Mouse (Mus musculus) heart, embryonic 11.5 days (tissue): ENCODE results near the gene Dnajb13. TPM values are rescaled to one million over a fixed set of nuclear protein-coding genes. Genes with fewer than 3 reads are reported as not detected.
"Not testable (repeated sequence)": the region's sequence is repeated elsewhere in the genome, so short reads cannot be mapped to it uniquely, and the experiment has no call there.

Experiments
- ATAC-seq: fragments of 200-750 bp; cut with Nextera tagmentation; replicated peaks from 2 replicates; pipeline ENCODE4 v1.8.0; 2017; ENCODE audit warnings: moderate library complexity; ENCODE audit not compliant: insufficient number of reproducible peaks, low FRiP score, low TSS enrichment
- H3K27ac ChIP-seq: fragments of 300-500 bp; sonication (generic); 2 replicates; pipeline ENCODE4 v1.5.1; 2014; ENCODE audit warnings: mild to moderate bottlenecking, low read depth, low read length
- H3K27me3 ChIP-seq: fragments of 300-500 bp; sonication (generic); 2 replicates; pipeline ENCODE4 v1.6.1; 2014; ENCODE audit warnings: mild to moderate bottlenecking, low read length, mixed read lengths; ENCODE audit not compliant: control insufficient read depth, insufficient read depth
- H3K36me3 ChIP-seq: fragments of 300-500 bp; sonication (generic); 2 replicates; pipeline ENCODE4 v1.6.1; 2014; ENCODE audit warnings: mild to moderate bottlenecking, low read length, moderate library complexity, mixed read lengths; ENCODE audit not compliant: control insufficient read depth, insufficient read depth
- H3K4me1 ChIP-seq: fragments of 300-500 bp; sonication (generic); 2 replicates; pipeline ENCODE4 v1.6.1; 2014; ENCODE audit warnings: low read length; ENCODE audit not compliant: control insufficient read depth, insufficient read depth
- H3K4me2 ChIP-seq: fragments of 300-500 bp; sonication (generic); 2 replicates; pipeline ENCODE4 v1.6.1; 2014; ENCODE audit warnings: mild to moderate bottlenecking, moderate library complexity
- H3K4me3 ChIP-seq: fragments of 300-500 bp; sonication (generic); 2 replicates; pipeline ENCODE4 v1.5.1; 2014; ENCODE audit warnings: low read depth, low read length
- H3K9ac ChIP-seq: fragments of 300-500 bp; sonication (generic); 2 replicates; pipeline ENCODE4 v1.6.1; 2014; ENCODE audit warnings: mild to moderate bottlenecking, low read depth, low read length, moderate library complexity
- H3K9me3 ChIP-seq: fragments of 300-500 bp; sonication (generic); replicated peaks from 2 replicates; pipeline ENCODE4 v1.6.1; 2016; ENCODE audit warnings: low read length; ENCODE audit not compliant: control insufficient read depth
- WGBS: fragments of 180-500 bp; shearing (Covaris S2); extraction: QIAGEN DNeasy Blood & Tissue Kit; methylation state at CpG from one replicate; pipeline ENCODE4 v1.1.7; 2014; ENCODE audit not compliant: insufficient replicate concordance; 5-methylcytosine and 5-hydroxymethylcytosine counted together
- polyA plus RNA-seq: library from polyadenylated mRNA; unstranded; fragments of >200 nt; fragmentation: Nextera tagmentation; extraction: Ambion mirVana; gene quantifications from 2 replicates; pipeline ENCODE4 v1.2.1, GENCODE M21; 2014

The Dnajb13 gene
- polyA plus RNA-seq, 1 experiment from 2014 or later: 0.19 TPM

- Histone ChIP-seq H3K27ac (no peak overlapping the region), H3K27me3 (no peaks in the 10 kb centered on the region), H3K4me3 (no peak overlapping the region), H3K4me2 (no peak overlapping the region), H3K9me3 (no peaks in the 10 kb centered on the region), H3K4me1 (no peaks in the 10 kb centered on the region; the same call in 1 of the 2 replicates), H3K9ac (no peak overlapping the region), H3K36me3 (no peaks in the 10 kb centered on the region)
- 41% methylated on average over 10 of the region's 10 CpGs for WGBS
- ATAC-seq: no peak
Observed at GRCm38 (mm10) chr7:100488474-100489048, 26.2 kb downstream of the Dnajb13 start.

- Histone ChIP-seq H3K9ac (no peak overlapping the region), H3K36me3 (no peaks in the 10 kb centered on the region), H3K4me3 (no peak overlapping the region), H3K27me3 (no peaks in the 10 kb centered on the region), H3K4me2 (no peak overlapping the region), H3K27ac (no peak overlapping the region), H3K4me1 (no peaks in the 10 kb centered on the region), H3K9me3 (no peaks in the 10 kb centered on the region)
- 66% methylated on average over 2 of the region's 2 CpGs for WGBS
- ATAC-seq: no peak
Observed at GRCm38 (mm10) chr7:100487301-100487700, 27.5 kb downstream of the Dnajb13 start.

- Histone ChIP-seq H3K4me1 (no peaks in the 10 kb centered on the region; the same call in 1 of the 2 replicates), H3K27me3 (no peaks in the 10 kb centered on the region), H3K9me3 (no peaks in the 10 kb centered on the region), H3K9ac (no peak overlapping the region), H3K4me2 (no peak overlapping the region), H3K27ac (no peak overlapping the region), H3K36me3 (no peaks in the 10 kb centered on the region), H3K4me3 (no peak overlapping the region)
- 86% methylated on average over 5 of the region's 5 CpGs for WGBS
- no peak for ATAC-seq
Observed at GRCm38 (mm10) chr7:100484493-100484892, 30.3 kb downstream of the Dnajb13 start.

- not testable (repeated sequence) for H3K9ac ChIP-seq, H3K27me3 ChIP-seq, ATAC-seq, H3K36me3 ChIP-seq, H3K27ac ChIP-seq, H3K4me3 ChIP-seq, H3K4me2 ChIP-seq, H3K4me1 ChIP-seq, H3K9me3 ChIP-seq
- WGBS: 86% methylated on average over 2 of the region's 2 CpGs
Observed at GRCm38 (mm10) chr7:100482046-100482445, 32.7 kb downstream of the Dnajb13 start.

DNA sequence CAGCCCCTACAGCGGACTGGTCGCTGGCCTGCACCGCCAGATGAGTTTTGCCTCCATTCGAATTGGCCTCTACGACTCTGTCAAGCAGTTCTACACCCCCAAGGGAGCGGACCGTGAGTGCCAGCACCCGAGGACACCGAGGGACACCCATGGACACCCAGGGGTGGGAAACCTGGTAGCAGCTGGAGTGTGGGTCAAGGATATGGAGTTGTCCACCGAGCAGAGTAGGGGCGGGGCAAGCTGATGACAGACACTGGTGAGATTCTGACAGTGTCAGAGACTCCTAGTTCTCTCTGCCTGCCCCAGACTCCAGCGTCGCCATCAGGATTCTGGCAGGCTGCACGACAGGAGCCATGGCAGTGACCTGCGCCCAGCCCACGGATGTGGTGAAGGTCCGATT is 34.6 kb downstream of the Dnajb13 start:
- 70% methylated on average over 17 of the region's 17 CpGs for WGBS
- no peak for ATAC-seq
- Histone ChIP-seq H3K9me3 (no peaks in the 10 kb centered on the region), H3K4me1 (no peaks in the 10 kb centered on the region; the same call in 1 of the 2 replicates), H3K27me3 (no peaks in the 10 kb centered on the region), H3K9ac (no peak overlapping the region), H3K4me3 (no peak overlapping the region), H3K36me3 (no peaks in the 10 kb centered on the region), H3K27ac (no peak overlapping the region), H3K4me2 (no peak overlapping the region)

GRCm38 (mm10) chr7:100479823-100480164 is 35.0 kb downstream of the Dnajb13 start:
- ATAC-seq: no peak
- Histone ChIP-seq H3K9ac (no peak overlapping the region), H3K4me2 (no peak overlapping the region), H3K9me3 (no peaks in the 10 kb centered on the region), H3K36me3 (no peaks in the 10 kb centered on the region), H3K4me1 (peaks cover 3% of the 10 kb centered on the region), H3K4me3 (no peak overlapping the region), H3K27me3 (no peaks in the 10 kb centered on the region), H3K27ac (no peak overlapping the region)
- WGBS: 65% methylated on average over 15 of the region's 15 CpGs

DNA sequence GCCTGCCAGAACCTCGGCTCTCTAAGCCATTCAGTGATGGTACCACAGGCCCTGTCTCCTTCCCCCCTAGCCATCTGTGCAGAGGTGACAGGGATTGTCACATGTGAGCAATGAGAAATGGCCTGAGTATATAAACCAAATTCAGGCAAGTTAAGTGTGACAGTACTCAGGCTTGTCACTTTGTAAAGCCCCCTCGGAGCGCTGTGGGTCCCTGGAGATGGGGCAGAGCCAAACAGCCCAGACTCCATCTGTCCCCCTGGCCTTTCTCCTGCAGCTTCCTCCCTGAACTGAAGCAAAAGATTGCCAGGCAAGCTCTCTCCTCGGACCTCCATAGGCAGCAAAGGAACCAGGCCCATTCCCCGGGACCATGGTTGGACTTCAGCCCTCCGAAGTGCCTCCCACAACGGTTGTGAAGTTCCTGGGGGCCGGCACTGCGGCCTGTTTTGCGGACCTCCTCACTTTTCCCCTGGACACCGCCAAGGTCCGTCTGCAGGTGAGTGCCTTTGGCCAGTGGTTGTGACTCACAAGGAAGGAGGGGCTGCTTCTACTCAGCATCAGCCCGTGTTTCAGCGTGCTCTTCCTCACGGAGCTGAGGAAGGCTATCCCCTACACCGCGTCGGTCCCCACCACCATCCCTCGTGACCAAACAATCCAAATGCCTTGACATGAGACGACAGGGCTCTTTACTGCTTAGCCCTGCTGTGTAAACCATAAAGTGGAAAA is 35.5 kb downstream of the Dnajb13 start:
- Histone ChIP-seq H3K27me3 (no peaks in the 10 kb centered on the region), H3K27ac (no peak overlapping the region), H3K9ac (no peak overlapping the region; the same call in 1 of the 2 replicates), H3K4me2 (no peak overlapping the region), H3K9me3 (no peaks in the 10 kb centered on the region), H3K36me3 (no peaks in the 10 kb centered on the region), H3K4me1 (peaks cover 5% of the 10 kb centered on the region), H3K4me3 (no peak overlapping the region)
- WGBS: 69% methylated on average over 20 of the region's 20 CpGs
- no peak for ATAC-seq

DNA sequence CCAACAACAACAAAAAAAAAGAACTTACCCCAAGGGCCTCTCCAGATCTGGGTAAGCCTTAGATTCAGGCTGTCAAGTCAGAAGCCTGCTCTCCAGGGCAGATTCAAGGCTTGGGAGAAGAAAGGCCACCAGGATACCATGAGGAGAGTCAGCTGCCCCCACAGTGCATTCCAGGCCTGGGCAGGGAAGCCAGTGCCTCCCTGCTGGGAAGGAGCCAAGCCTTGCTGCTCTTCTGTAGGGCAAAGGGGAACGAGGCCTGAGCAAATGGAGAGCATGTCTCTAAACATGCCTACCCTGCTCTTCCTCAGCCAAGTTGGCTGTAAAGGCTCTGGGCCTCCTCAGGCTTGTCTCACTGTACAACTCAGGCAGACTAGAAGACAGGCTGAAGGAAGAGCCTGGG is 40.1 kb downstream of the Dnajb13 start:
- Histone ChIP-seq H3K27me3 (no peaks in the 10 kb centered on the region), H3K4me1 (peaks cover 7% of the 10 kb centered on the region), H3K9ac (no peak overlapping the region), H3K36me3 (no peaks in the 10 kb centered on the region), H3K4me2 (no peak overlapping the region), H3K9me3 (no peaks in the 10 kb centered on the region), H3K4me3 (no peak overlapping the region), H3K27ac (no peak overlapping the region)
- WGBS: 20% methylated on average over 1 of the region's 1 CpGs
- no peak for ATAC-seq
